Comparison of ENCODE assay signal across 23 mouse cellular contexts in the genomic region with DNA sequence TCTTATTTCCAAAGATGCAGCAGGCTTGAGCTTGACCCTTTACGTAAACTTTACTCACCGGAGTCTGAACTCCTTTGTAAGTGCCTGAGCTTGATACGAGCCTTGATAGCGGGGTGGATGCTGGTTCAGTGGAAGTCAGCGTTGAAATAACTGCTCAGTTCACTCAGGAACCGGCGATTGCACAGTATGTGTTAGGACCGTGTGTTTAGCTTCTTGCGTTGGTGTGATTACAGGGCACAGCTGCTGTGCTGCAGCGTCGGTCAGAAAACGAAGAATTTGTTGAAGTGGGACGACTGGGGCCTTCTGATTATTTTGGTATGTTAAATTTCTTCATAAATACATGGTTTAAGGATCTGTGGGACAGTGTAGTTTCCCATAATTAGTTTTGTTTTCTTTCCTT. TPM values are rescaled to one million over a fixed set of nuclear protein-coding genes. Genes with fewer than 3 reads are reported as not detected.
DNase-seq lines count a peak whose midpoint lies in the region; TF ChIP-seq lines count a peak whose summit lies in the region.
"Had no signal": no experiment of that assay in that cellular context is flagged by ENCODE, and none has a peak within 500 bp of the region (broad histone marks: within the 10 kb centered on the region; RNA-seq: fewer than 3 reads in every experiment).

No protein-coding gene starts in this region.

- H3K27ac ChIP-seq in layer of hippocampus, adult 2 months, result peak overlapping the region; percentile 37; the same call in 1 of the 2 replicates
- H3K27ac ChIP-seq: embryonic facial prominence, embryonic 13.5 days; embryonic facial prominence, embryonic 15.5 days; forebrain, embryonic 10.5 days; forebrain, embryonic 12.5 days had no signal

- no peak overlapping the region for H3K4me2 ChIP-seq in myocyte (ENCODE audit: low read depth)
- H3K4me2 ChIP-seq: embryonic facial prominence, embryonic 13.5 days; embryonic facial prominence, embryonic 15.5 days; forebrain, embryonic 12.5 days had no signal

- H3K36me3 ChIP-seq in myocyte (ENCODE audit: control insufficient read depth, insufficient read depth), result peaks cover 83% of the 10 kb centered on the region

- no peak for TF ChIP-seq CTCF in layer of hippocampus, adult 2 months (conservative IDR thresholded peaks at IDR 0.05)

- H3ac ChIP-seq in myocyte (ENCODE audit: control insufficient read depth, insufficient read length), result no peak overlapping the region

- no peak for TF ChIP-seq POLR2A in myocyte (IDR thresholded peaks at IDR 0.05; ENCODE audit: insufficient read length, low read depth)

- peaks cover 33% of the 10 kb centered on the region for H3K79me2 ChIP-seq in myocyte (ENCODE audit: control insufficient read depth, insufficient read depth)

- no peak for DNase-seq in layer of hippocampus, adult 2 months (ENCODE audit: low spot score in 2 of 2)
- DNase-seq in layer of hippocampus, adult 9-11 months, result no peak
- peak; percentile 17 for DNase-seq in lung, postnatal 36 days
- no peak for DNase-seq in lung, postnatal 25 days (ENCODE audit: low spot score)
- DNase-seq in gastrocnemius, postnatal 25 days, result no peak
- DNase-seq: adrenal gland, adult 2 months; adrenal gland, postnatal 10 days; adrenal gland, postnatal 25 days; cerebellum, adult 11 months; cerebellum, adult 18-20 months; cerebellum, adult 8-10 months; cerebellum, adult 9-11 months; cerebellum, postnatal 14 days; cerebellum, postnatal 36 days; embryo, embryonic 11 days had no signal

- no peak overlapping the region for H3K4me3 ChIP-seq in layer of hippocampus, adult 2 months
- no peak overlapping the region for H3K4me3 ChIP-seq in myocyte
- H3K4me3 ChIP-seq: embryonic facial prominence, embryonic 13.5 days; embryonic facial prominence, embryonic 15.5 days; erythroblast, embryonic 14.5 days; forebrain, embryonic 10.5 days; forebrain, embryonic 12.5 days had no signal

- no peaks in the 10 kb centered on the region for H3K27me3 ChIP-seq in myocyte (ENCODE audit: control insufficient read depth, insufficient read depth, insufficient read length)
- H3K27me3 ChIP-seq: embryonic facial prominence, embryonic 13.5 days; embryonic facial prominence, embryonic 15.5 days; forebrain, embryonic 12.5 days had no signal

TF ChIP-seq in myocyte, 11 proteins besides CTCF, POLR2A, EP300 and RAD21:
- TF ChIP-seq MAX (IDR thresholded peaks at IDR 0.05; ENCODE audit: low read depth) (no peak), POLR2AphosphoS2 (IDR thresholded peaks at IDR 0.05; ENCODE audit: insufficient read length, low read depth) (peak; percentile 11)

RNA-seq across cellular contexts. Expression of gene Prkar1a, which starts 17.2 kb away (rescaled TPM):
- 100 to 1,000 TPM; 522 to 554 TPM for total RNA-seq in layer of hippocampus, adult 2 months (2021)
- 406 TPM for polyA plus RNA-seq in myocyte (2012; fragmentation: generic; extraction: Trizol)
- total RNA-seq in gastrocnemius, postnatal 25 days (2021), result 100 to 1,000 TPM; 136 to 142 TPM

RNA-seq across cellular contexts. Expression of gene Wipi1, which starts 54.6 kb away (rescaled TPM):
- total RNA-seq in layer of hippocampus, adult 2 months (2021), result 10 to 100 TPM; 21.6 to 22.2 TPM
- 71.9 TPM for polyA plus RNA-seq in myocyte (2012; fragmentation: generic; extraction: Trizol)
- 10 to 100 TPM; 59.7 to 64.9 TPM for total RNA-seq in gastrocnemius, postnatal 25 days (2021)

RNA-seq across cellular contexts. Expression of gene Fam20a, which starts 55.7 kb away (rescaled TPM):
- total RNA-seq in layer of hippocampus, adult 2 months (2021), result 10 to 100 TPM; 13.6 to 16.1 TPM
- 72.4 TPM for polyA plus RNA-seq in myocyte (2012; fragmentation: generic; extraction: Trizol)
- total RNA-seq in gastrocnemius, postnatal 25 days (2021), result 1 to 10 TPM; 2.1 to 3.0 TPM
- total RNA-seq: common myeloid progenitor, adult 5-6 weeks; MEL had no signal
- polyA plus RNA-seq: erythroblast, embryonic 14.5 days had no signal
